Mouse (Mus musculus) ES-Bruce4 (cell line): ENCODE results near the gene Tnc. TPM values are rescaled to one million over a fixed set of nuclear protein-coding genes. Genes with fewer than 3 reads are reported as not detected.
"Not testable (repeated sequence)": the region's sequence is repeated elsewhere in the genome, so short reads cannot be mapped to it uniquely, and the experiment has no call there.

Source experiments
- H3K27ac ChIP-seq: 2 replicates; pipeline ENCODE4 v1.5.1; 2012; ENCODE audit warnings: low read length, inconsistent platforms; ENCODE audit not compliant: insufficient read depth
- H3K27me3 ChIP-seq: 2 replicates; pipeline ENCODE4 v1.6.1; 2012; ENCODE audit warnings: mild to moderate bottlenecking, low read length, inconsistent platforms; ENCODE audit not compliant: control insufficient read depth, poor library complexity, insufficient read depth, severe bottlenecking
- H3K36me3 ChIP-seq: 2 replicates; pipeline ENCODE4 v1.6.1; 2012; ENCODE audit warnings: inconsistent platforms, mild to moderate bottlenecking, low read length, moderate library complexity; ENCODE audit not compliant: control insufficient read depth, poor library complexity, insufficient read depth, severe bottlenecking
- H3K4me1 ChIP-seq: one replicate; pipeline ENCODE4 v1.8.1; 2011; ENCODE audit warnings: low read length; ENCODE audit not compliant: control insufficient read depth, insufficient read depth
- H3K4me3 ChIP-seq: 2 replicates; pipeline ENCODE4 v1.5.1; 2011; ENCODE audit warnings: low read depth, mild to moderate bottlenecking, low read length
- H3K9ac ChIP-seq: 2 replicates; pipeline ENCODE4 v1.6.1; 2012; ENCODE audit warnings: low read depth, mild to moderate bottlenecking, inconsistent platforms; ENCODE audit not compliant: poor library complexity, severe bottlenecking
- H3K9me3 ChIP-seq: replicated peaks from 2 replicates; pipeline ENCODE4 v1.6.1; 2012; ENCODE audit warnings: mild to moderate bottlenecking, low read length, inconsistent platforms; ENCODE audit not compliant: control insufficient read depth, poor library complexity, insufficient read depth, severe bottlenecking
- CTCF ChIP-seq: IDR thresholded peaks from one replicate; pipeline ENCODE4 v1.8.1; 2011; ENCODE audit warnings: low read depth, low read length
- EP300 ChIP-seq: IDR thresholded peaks from 2 replicates; pipeline ENCODE4 v1.6.1; 2011; ENCODE audit warnings: low read depth, low read length; ENCODE audit not compliant: insufficient read depth
- POLR2A ChIP-seq: IDR thresholded peaks from one replicate; pipeline ENCODE4 v1.8.1; 2011; ENCODE audit warnings: low read length; ENCODE audit not compliant: insufficient read depth
- polyA plus RNA-seq: library from polyadenylated mRNA; stranded (reverse); fragments of >200 nt; gene quantifications from 2 replicates; pipeline ENCODE4 v1.2.4, GENCODE M21; 2011; ENCODE audit warnings: low read depth; ENCODE audit not compliant: missing spikeins, insufficient read depth, insufficient read length

The Tnc gene
- polyA plus RNA-seq, 1 experiment, result 8.2 TPM

- H3K9me3 ChIP-seq, result no peaks in the 10 kb centered on the region
- TF ChIP-seq POLR2A (no peak), CTCF (no peak), EP300 (no peak)
- no peak overlapping the region for H3K27ac ChIP-seq
- no peaks in the 10 kb centered on the region for H3K4me1 ChIP-seq
- no peaks in the 10 kb centered on the region for H3K27me3 ChIP-seq
- H3K9ac ChIP-seq, result no peak overlapping the region
- H3K4me3 ChIP-seq, result no peak overlapping the region
- H3K36me3 ChIP-seq, result no peaks in the 10 kb centered on the region
Measured at GRCm38 (mm10) chr4:63950054-63950453, 96.8 kb downstream of the Tnc start.

GRCm38 (mm10) chr4:63948688-63949073, 98.1 kb downstream of the Tnc start:
- H3K4me1 ChIP-seq, H3K27ac ChIP-seq, H3K27me3 ChIP-seq, H3K9ac ChIP-seq, H3K9me3 ChIP-seq, H3K36me3 ChIP-seq, H3K4me3 ChIP-seq: not testable (repeated sequence)

- Histone ChIP-seq H3K9me3 (no peaks in the 10 kb centered on the region), H3K9ac (no peak overlapping the region), H3K36me3 (no peaks in the 10 kb centered on the region), H3K27ac (no peak overlapping the region), H3K27me3 (no peaks in the 10 kb centered on the region), H3K4me3 (no peak overlapping the region), H3K4me1 (no peaks in the 10 kb centered on the region)
- peak; percentile 41 for TF ChIP-seq CTCF
- no peak for TF ChIP-seq POLR2A
Measured at GRCm38 (mm10) chr4:63948066-63948687, 98.6 kb downstream of the Tnc start.

GRCm38 (mm10) chr4:63943813-63944212, 103.0 kb downstream of the Tnc start:
- no peak overlapping the region for H3K9ac ChIP-seq
- no peaks in the 10 kb centered on the region for H3K27me3 ChIP-seq
- no peaks in the 10 kb centered on the region for H3K4me1 ChIP-seq
- no peaks in the 10 kb centered on the region for H3K36me3 ChIP-seq
- no peak overlapping the region for H3K27ac ChIP-seq
- H3K9me3 ChIP-seq, result no peaks in the 10 kb centered on the region
- TF ChIP-seq POLR2A (no peak), EP300 (no peak), CTCF (no peak)
- H3K4me3 ChIP-seq, result no peak overlapping the region

- TF ChIP-seq EP300 (no peak), POLR2A (no peak), CTCF (no peak)
- Histone ChIP-seq H3K9me3 (no peaks in the 10 kb centered on the region), H3K4me1 (no peaks in the 10 kb centered on the region), H3K27ac (no peak overlapping the region), H3K4me3 (no peak overlapping the region), H3K36me3 (no peaks in the 10 kb centered on the region), H3K27me3 (no peaks in the 10 kb centered on the region), H3K9ac (no peak overlapping the region)
Measured at GRCm38 (mm10) chr4:63942875-63943274, 103.9 kb downstream of the Tnc start.

GRCm38 (mm10) chr4:63941420-63941819, 105.4 kb downstream of the Tnc start:
- Histone ChIP-seq H3K9ac (no peak overlapping the region), H3K9me3 (no peaks in the 10 kb centered on the region), H3K4me3 (no peak overlapping the region), H3K4me1 (no peaks in the 10 kb centered on the region), H3K36me3 (no peaks in the 10 kb centered on the region), H3K27me3 (no peaks in the 10 kb centered on the region), H3K27ac (no peak overlapping the region)
- TF ChIP-seq CTCF (no peak), POLR2A (no peak)

- Histone ChIP-seq H3K27ac (no peak overlapping the region), H3K9me3 (no peaks in the 10 kb centered on the region), H3K27me3 (no peaks in the 10 kb centered on the region), H3K9ac (no peak overlapping the region), H3K4me1 (no peaks in the 10 kb centered on the region), H3K4me3 (no peak overlapping the region), H3K36me3 (no peaks in the 10 kb centered on the region)
- TF ChIP-seq CTCF (no peak), POLR2A (no peak), EP300 (no peak)
Measured at GRCm38 (mm10) chr4:63939428-63939827, 107.4 kb downstream of the Tnc start.
